Mouse (Mus musculus) gonadal fat pad, adult 2 months (tissue): ENCODE measurements around the gene Mblac2. TPM values are rescaled to one million over a fixed set of nuclear protein-coding genes. Genes with fewer than 3 reads are reported as not detected.

Experiments
- polyA plus RNA-seq: library from polyadenylated mRNA; depleted of rRNA; stranded (reverse); fragments of >200 nt; gene quantifications from 2 replicates; pipeline ENCODE4 v1.2.3, GENCODE M21; 2012; rRNA removed

Mblac2 gene
- polyA plus RNA-seq, 1 experiment = 4.6 TPM

Other genes starting within 250 kb of the Mblac2 start
- 0.45 and 0.56 TPM in 2 replicates for gene Adgrv1, start 78.2 kb upstream of the Mblac2 start, polyA plus RNA-seq
- gene Lysmd3, start 53.7 kb upstream of the Mblac2 start, polyA plus RNA-seq = 3.3 and 4.8 TPM in 2 replicates
- 5.1 and 5.6 TPM in 2 replicates for gene Polr3g, start 328 bp upstream of the Mblac2 start, polyA plus RNA-seq
- gene Cetn3, start 71.7 kb downstream of the Mblac2 start, polyA plus RNA-seq = 9.4 and 16.4 TPM in 2 replicates